23 mouse cellular contexts compared by ENCODE assay signal in the genomic region with DNA sequence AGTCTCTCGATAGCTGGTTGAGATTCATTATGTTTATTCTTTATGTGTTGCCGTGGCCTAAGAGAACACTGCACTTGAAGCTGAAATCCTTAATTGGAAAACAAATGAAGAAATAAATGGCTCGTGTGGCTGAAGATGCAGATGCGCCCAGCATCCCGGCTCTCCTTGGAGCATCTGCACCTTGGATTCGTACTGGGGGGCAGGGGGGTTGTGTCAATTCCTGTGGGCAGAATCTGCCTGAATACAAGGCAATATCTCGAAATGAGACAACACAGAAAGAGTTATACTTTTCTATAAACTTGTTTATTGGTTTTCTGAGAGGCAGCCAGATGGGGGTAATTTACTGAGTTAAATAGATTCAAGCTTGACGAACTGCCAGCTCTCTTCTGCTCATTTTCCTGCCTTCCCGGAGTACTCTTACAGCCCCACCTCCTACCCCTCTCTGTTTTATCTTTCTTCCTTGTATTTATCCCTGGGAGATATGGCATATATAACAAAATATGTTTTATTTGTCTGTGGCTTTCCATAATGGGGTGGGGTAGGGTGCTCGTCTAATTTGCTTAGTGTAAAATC.
DNase-seq lines count a peak whose midpoint lies in the region; ATAC-seq and TF ChIP-seq lines count a peak whose summit lies in the region.
"Had no signal": no experiment of that assay in that cellular context is flagged by ENCODE, and none has a peak within 500 bp of the region (broad histone marks: within the 10 kb centered on the region; RNA-seq: fewer than 3 reads in every experiment).

No protein-coding gene starts in this region.

- H3K4me3 ChIP-seq in heart, embryonic 11.5 days (ENCODE audit: low read depth, low read length) = no peak overlapping the region
- H3K4me3 ChIP-seq in lung, embryonic 14.5 days (ENCODE audit: low read depth, low read length) = no peak overlapping the region
- no peak overlapping the region for H3K4me3 ChIP-seq in lung, postnatal 0 days (ENCODE audit: low read depth, low read length)
- H3K4me3 ChIP-seq in midbrain, embryonic 11.5 days (ENCODE audit: low read depth, low read length) = no peak overlapping the region
- H3K4me3 ChIP-seq: forebrain, embryonic 10.5 days; heart, embryonic 10.5 days; megakaryocyte, embryonic 14.5 days had no signal

- H3K4me2 ChIP-seq in heart, embryonic 11.5 days = no peak overlapping the region
- no peak overlapping the region for H3K4me2 ChIP-seq in lung, embryonic 14.5 days
- H3K4me2 ChIP-seq in lung, postnatal 0 days (replicated peaks; ENCODE audit: low read depth, low read length) = no peak overlapping the region
- H3K4me2 ChIP-seq in midbrain, embryonic 11.5 days = no peak overlapping the region

- ATAC-seq in heart, embryonic 11.5 days (replicated peaks; ENCODE audit: insufficient number of reproducible peaks, low FRiP score, low TSS enrichment) = no peak
- ATAC-seq in lung, embryonic 14.5 days (ENCODE audit: insufficient read depth) = no peak
- ATAC-seq in lung, postnatal 0 days = no peak
- ATAC-seq in midbrain, embryonic 11.5 days (ENCODE audit: low FRiP score) = no peak
- ATAC-seq: CD4-positive, CD25-positive, alpha-beta regulatory T cell, adult 4 months; intestine, postnatal 0 days had no signal

- H3K27me3 ChIP-seq in heart, embryonic 11.5 days (ENCODE audit: control insufficient read depth, insufficient read depth, low read length) = no peaks in the 10 kb centered on the region
- 0 out of 2 replicates have a peak, but pooled peaks cover 5% of the 10 kb centered on the region for H3K27me3 ChIP-seq in lung, embryonic 14.5 days (ENCODE audit: insufficient read depth, low read length)
- H3K27me3 ChIP-seq in lung, postnatal 0 days (replicated peaks; ENCODE audit: insufficient read depth, low read length) = no peaks in the 10 kb centered on the region
- no peaks in the 10 kb centered on the region for H3K27me3 ChIP-seq in midbrain, embryonic 11.5 days (ENCODE audit: control insufficient read depth, insufficient read depth, low read length)
- H3K27me3 ChIP-seq: megakaryocyte, embryonic 14.5 days had no signal

- H3K27ac ChIP-seq in heart, embryonic 11.5 days (ENCODE audit: low read depth, low read length) = no peak overlapping the region
- no peak overlapping the region for H3K27ac ChIP-seq in lung, embryonic 14.5 days (ENCODE audit: low read depth)
- H3K27ac ChIP-seq in lung, postnatal 0 days (ENCODE audit: low read length) = no peak overlapping the region
- H3K27ac ChIP-seq in midbrain, embryonic 11.5 days (ENCODE audit: low read depth, low read length) = no peak overlapping the region
- H3K27ac ChIP-seq: forebrain, embryonic 10.5 days; heart, embryonic 10.5 days had no signal

- no peak for TF ChIP-seq CTCF in lung, embryonic 14.5 days (IDR thresholded peaks at IDR 0.05; ENCODE audit: low read depth)
- no peak for TF ChIP-seq CTCF in lung, postnatal 0 days (IDR thresholded peaks at IDR 0.05)

- TF ChIP-seq EP300 in lung, postnatal 0 days (IDR thresholded peaks at IDR 0.05) = no peak

- H3K4me1 ChIP-seq in heart, embryonic 11.5 days (ENCODE audit: control insufficient read depth, insufficient read depth, low read length) = no peaks in the 10 kb centered on the region
- no peaks in the 10 kb centered on the region for H3K4me1 ChIP-seq in lung, embryonic 14.5 days (ENCODE audit: insufficient read depth)
- no peaks in the 10 kb centered on the region for H3K4me1 ChIP-seq in lung, postnatal 0 days (ENCODE audit: insufficient read depth, low read depth, low read length)
- no peaks in the 10 kb centered on the region for H3K4me1 ChIP-seq in midbrain, embryonic 11.5 days (ENCODE audit: control insufficient read depth, insufficient read depth, low read length)
- H3K4me1 ChIP-seq: forebrain, embryonic 10.5 days; megakaryocyte, embryonic 14.5 days had no signal

- WGBS in heart, embryonic 11.5 days (ENCODE audit: insufficient replicate concordance) = 79% methylated on average over 10 of the region's 10 CpGs
- WGBS in lung, embryonic 14.5 days = 70% methylated on average over 10 of the region's 10 CpGs
- WGBS in lung, postnatal 0 days = 68% methylated on average over 10 of the region's 10 CpGs
- 85% methylated on average over 10 of the region's 10 CpGs for WGBS in midbrain, embryonic 11.5 days

- H3K36me3 ChIP-seq in heart, embryonic 11.5 days (ENCODE audit: control insufficient read depth, insufficient read depth, low read length) = no peaks in the 10 kb centered on the region
- no peaks in the 10 kb centered on the region for H3K36me3 ChIP-seq in lung, embryonic 14.5 days (ENCODE audit: insufficient read depth)
- H3K36me3 ChIP-seq in lung, postnatal 0 days (ENCODE audit: insufficient read depth, low read length) = no peaks in the 10 kb centered on the region
- H3K36me3 ChIP-seq in midbrain, embryonic 11.5 days (ENCODE audit: control insufficient read depth, insufficient read depth, low read length) = no peaks in the 10 kb centered on the region
- H3K36me3 ChIP-seq: forebrain, embryonic 10.5 days; heart, embryonic 10.5 days had no signal

- no peak overlapping the region for H3K9ac ChIP-seq in heart, embryonic 11.5 days (ENCODE audit: low read depth, low read length)
- H3K9ac ChIP-seq in lung, embryonic 14.5 days = no peak overlapping the region
- H3K9ac ChIP-seq in lung, postnatal 0 days (replicated peaks; ENCODE audit: low read depth) = no peak overlapping the region
- no peak overlapping the region for H3K9ac ChIP-seq in midbrain, embryonic 11.5 days (ENCODE audit: low read length)

- H3K9me3 ChIP-seq in heart, embryonic 11.5 days (replicated peaks; ENCODE audit: control insufficient read depth, low read length) = no peaks in the 10 kb centered on the region
- H3K9me3 ChIP-seq in lung, embryonic 14.5 days (ENCODE audit: low read depth, low read length) = no peaks in the 10 kb centered on the region
- no peaks in the 10 kb centered on the region for H3K9me3 ChIP-seq in lung, postnatal 0 days (ENCODE audit: low read length)
- H3K9me3 ChIP-seq in midbrain, embryonic 11.5 days (ENCODE audit: control insufficient read depth, low read length) = no peaks in the 10 kb centered on the region
- H3K9me3 ChIP-seq: forebrain, embryonic 10.5 days; heart, embryonic 10.5 days had no signal

- DNase-seq in heart, adult 11 months = peak; percentile 64
- peak; percentile 27 for DNase-seq in lung, embryonic 14.5 days
- DNase-seq in lung, postnatal 0 days (ENCODE audit: low spot score) = no peak
- peak; percentile 20 for DNase-seq in brain, embryonic 18.5 days (ENCODE audit: low read depth, low spot score)
- DNase-seq in midbrain, embryonic 11.5 days (ENCODE audit: low spot score, missing footprints) = no peak
- DNase-seq in adrenal gland, adult 8-10 months = no peak
- DNase-seq: adrenal gland, postnatal 25 days; cerebellum, adult 8-10 months; cerebellum, postnatal 25 days; gastrocnemius, postnatal 14 days; heart, postnatal 36 days; kidney, adult 9 months; kidney, postnatal 14 days; layer of hippocampus, adult 9-11 months; lung, postnatal 4 days; midbrain, embryonic 14.5 days; thymus, postnatal 4 days had no signal

Comparison
In these comparisons a context has a peak if more than half of its experiments do, and no peak if none do; other contexts are left out.
1. DNase-seq: peak in heart, adult 11 months (single experiment), lung, embryonic 14.5 days (single experiment) and brain, embryonic 18.5 days (single experiment); none in lung, postnatal 0 days (single experiment), midbrain, embryonic 11.5 days (single experiment) and adrenal gland, adult 8-10 months (single experiment).